Mouse (Mus musculus) lung, adult 2 months (tissue): ENCODE measurements around the gene Gk5. TPM values are rescaled to one million over a fixed set of nuclear protein-coding genes. Genes with fewer than 3 reads are reported as not detected.
A peak's percentile ranks its signal among the peaks of the same experiment; 100 is the strongest.

Source experiments
- DNase-seq: peaks from one replicate; pipeline ENCODE4 v3.0.0; 2022
- H3K4me1 ChIP-seq: fragments of 200-500 bp; 2 replicates; pipeline ENCODE4 v1.6.1; 2011; ENCODE audit warnings: low read length; ENCODE audit not compliant: control insufficient read depth, insufficient read depth
- H3K4me3 ChIP-seq: fragments of 200-500 bp; replicated peaks from 2 replicates; pipeline ENCODE3; 2011; ENCODE audit warnings: low read depth, mild to moderate bottlenecking, control low read depth, low read length; ENCODE audit errors: extremely low read depth
- CTCF ChIP-seq: fragments of 200-500 bp; IDR thresholded peaks from 2 replicates; pipeline ENCODE4 v1.5.1; 2011; ENCODE audit warnings: mild to moderate bottlenecking, low read length, control low read depth; ENCODE audit not compliant: insufficient read depth
- POLR2A ChIP-seq: fragments of 200-500 bp; IDR thresholded peaks from 2 replicates; pipeline ENCODE4 v1.6.1; 2011; ENCODE audit warnings: low read depth, mild to moderate bottlenecking, control low read depth, low read length, borderline replicate concordance; ENCODE audit errors: extremely low read depth
- WGBS: fragments of 180-500 bp; shearing (Covaris S2); methylation state at CpG from one replicate; pipeline ENCODE4 v1.1.7; 2018; 5-methylcytosine and 5-hydroxymethylcytosine counted together
- polyA plus RNA-seq: library from polyadenylated mRNA; depleted of rRNA; stranded (reverse); fragments of >200 nt; gene quantifications from 2 replicates; pipeline ENCODE4 v1.2.3, GENCODE M21; 2012

Gk5 gene
- polyA plus RNA-seq, 1 experiment, result 3.0 TPM

DNA sequence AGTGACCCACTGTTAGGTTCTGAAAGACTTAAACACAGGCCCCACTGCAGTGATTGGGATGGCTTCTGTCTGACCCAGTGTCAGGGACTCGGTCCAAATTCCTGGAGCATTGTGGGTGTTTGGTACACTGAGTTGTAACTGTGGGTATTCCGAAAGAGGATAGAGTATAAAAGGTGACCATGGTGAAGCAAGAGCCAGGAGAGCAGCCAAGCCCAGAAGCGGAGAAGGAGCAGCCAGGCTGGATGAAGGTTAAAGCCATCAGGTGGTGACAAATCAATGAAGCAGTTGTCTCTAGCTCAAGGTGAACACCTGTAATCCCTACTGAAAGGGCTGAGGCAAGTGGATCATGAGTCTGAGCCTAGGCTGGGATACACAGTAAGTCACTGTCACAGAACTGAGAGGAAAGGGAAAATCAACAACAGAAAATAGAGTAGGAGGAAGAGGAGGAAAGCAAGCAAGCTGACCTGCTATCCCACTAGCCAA is 6.2 kb upstream of the Gk5 start:
- WGBS, result 86% methylated on average over 3 of the region's 3 CpGs
- Histone ChIP-seq H3K4me1 (no peaks in the 10 kb centered on the region), H3K4me3 (no peak overlapping the region)
- TF ChIP-seq CTCF (no peak), POLR2A (no peak)
- DNase-seq, result no peak

DNA sequence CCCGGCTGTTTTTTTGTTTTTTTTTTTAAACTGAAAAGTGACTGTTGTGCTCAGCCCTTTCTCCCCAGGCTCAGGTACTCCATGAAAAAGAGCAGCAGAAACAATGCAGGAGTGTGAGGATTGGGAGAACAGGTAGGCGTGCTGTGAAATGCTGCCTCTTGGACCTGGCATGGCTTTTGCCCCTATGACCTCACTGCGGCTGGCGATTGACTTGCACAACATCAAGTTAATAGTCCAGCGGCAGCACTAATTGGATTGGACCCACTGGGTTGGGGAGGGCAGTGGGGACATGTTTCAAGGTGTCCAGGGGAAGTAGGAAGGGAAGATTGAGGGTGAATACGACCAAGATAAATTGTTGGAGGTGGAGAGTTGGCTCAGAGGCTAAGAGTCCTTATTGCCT is 2.4 kb upstream of the Gk5 start:
- Histone ChIP-seq H3K4me1 (no peaks in the 10 kb centered on the region), H3K4me3 (no peak overlapping the region)
- WGBS, result 86% methylated on average over 6 of the region's 6 CpGs
- TF ChIP-seq CTCF, result no peak
- TF ChIP-seq POLR2A, result no peak
- no peak for DNase-seq

DNA sequence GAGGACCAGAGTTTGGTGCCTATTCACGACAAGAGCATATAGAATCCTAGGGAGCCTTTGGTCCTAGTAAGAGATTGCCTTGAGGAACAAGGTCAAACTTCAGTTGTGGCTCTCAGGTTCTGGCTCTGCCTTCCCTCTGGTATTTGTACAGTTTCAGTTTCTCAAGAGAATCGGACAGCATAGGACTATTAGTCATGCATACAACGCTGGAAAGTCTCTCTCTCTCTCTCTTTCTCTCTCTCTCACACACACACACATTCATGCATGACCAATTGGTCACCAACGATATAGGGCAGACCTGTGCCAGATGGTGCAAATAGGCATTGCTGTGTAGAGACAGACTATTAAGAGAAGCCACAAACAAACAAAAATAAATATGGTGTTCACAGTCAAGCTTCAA is 946 bp upstream of the Gk5 start:
- WGBS, result 73% methylated on average over 4 of the region's 4 CpGs
- Histone ChIP-seq H3K4me1 (no peaks in the 10 kb centered on the region), H3K4me3 (no peak overlapping the region)
- no peak for DNase-seq
- TF ChIP-seq POLR2A (no peak), CTCF (no peak)

DNA sequence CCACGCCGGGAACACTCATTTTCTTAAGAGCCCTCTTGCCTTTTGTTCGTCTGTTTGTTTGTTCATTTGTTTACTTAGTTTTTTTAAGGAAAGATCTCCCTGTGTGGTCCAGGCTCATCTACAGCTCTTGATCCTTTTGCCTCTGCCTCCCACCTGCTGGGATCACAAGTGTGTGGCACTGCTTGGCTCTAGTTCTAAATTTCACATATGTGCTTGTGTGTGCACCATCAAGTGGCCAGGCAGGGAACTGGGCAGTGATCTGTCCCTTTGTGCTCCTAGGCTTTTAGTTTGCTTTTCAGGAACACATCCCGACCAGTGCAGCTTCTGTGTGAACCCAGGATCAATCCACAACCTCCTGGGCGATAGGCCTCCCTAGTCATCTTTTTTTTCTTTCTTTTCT is 8.8 kb downstream of the Gk5 start:
- TF ChIP-seq POLR2A (no peak), CTCF (no peak)
- WGBS, result 66% methylated on average over 5 of the region's 5 CpGs
- DNase-seq, result no peak
- Histone ChIP-seq H3K4me1 (no peaks in the 10 kb centered on the region), H3K4me3 (no peak overlapping the region)

DNA sequence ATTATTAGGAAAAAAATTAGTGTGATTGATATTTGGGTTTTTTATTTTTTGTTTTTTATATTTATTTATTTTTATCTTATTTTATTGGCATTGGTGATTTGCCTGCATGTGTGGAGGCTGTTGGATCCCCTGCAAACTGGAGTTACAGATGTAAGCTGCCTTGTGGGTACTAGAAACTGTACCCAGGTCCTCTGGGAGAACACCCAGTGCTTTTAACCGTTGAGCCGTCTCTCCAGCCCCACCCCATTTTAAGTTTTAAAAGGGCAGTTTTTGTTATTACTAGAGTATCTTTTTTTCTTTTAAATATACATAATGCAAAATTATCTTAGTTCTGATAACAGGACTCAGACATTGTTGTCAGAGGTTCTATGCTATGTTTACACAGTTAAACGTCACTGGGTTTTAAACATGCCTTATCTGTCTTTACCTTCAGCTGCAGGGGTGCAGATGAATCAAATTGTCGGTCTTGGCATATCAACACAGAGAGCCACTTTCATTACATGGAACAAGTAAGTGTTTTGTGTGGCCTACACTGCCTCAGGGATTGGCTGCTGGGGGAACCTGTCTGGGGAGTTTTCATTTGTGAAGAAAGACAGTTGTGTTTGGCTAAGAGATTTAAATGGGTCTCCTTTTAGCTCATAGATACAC is 13.9 kb downstream of the Gk5 start:
- Histone ChIP-seq H3K4me1 (peaks cover 2% of the 10 kb centered on the region), H3K4me3 (no peak overlapping the region)
- 40% methylated on average over 4 of the region's 4 CpGs for WGBS
- no peak for DNase-seq
- TF ChIP-seq POLR2A, result no peak

DNA sequence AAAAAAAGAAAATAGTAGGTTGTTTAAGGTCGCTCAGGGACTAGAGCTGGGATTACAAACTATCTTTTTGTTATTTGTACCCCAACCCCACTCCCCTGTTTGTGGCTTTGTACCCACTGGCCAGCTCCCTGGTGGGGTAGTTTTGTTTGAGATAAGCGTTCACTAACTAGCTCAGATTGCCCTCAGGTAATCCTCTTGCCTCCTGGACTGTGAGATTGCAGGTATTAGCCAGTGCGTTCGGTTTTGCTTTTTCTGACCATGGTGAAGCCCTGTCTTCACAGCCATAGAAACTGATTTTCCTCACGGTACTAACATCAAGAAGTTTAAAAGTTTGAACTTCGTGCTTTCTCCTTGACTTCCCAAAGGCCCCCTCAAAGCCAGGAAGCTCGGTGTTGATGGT is 15.3 kb downstream of the Gk5 start:
- Histone ChIP-seq H3K4me1 (peaks cover 2% of the 10 kb centered on the region), H3K4me3 (no peak overlapping the region)
- no peak for TF ChIP-seq CTCF
- no peak for TF ChIP-seq POLR2A
- WGBS, result 83% methylated on average over 7 of the region's 7 CpGs
- DNase-seq, result no peak

DNA sequence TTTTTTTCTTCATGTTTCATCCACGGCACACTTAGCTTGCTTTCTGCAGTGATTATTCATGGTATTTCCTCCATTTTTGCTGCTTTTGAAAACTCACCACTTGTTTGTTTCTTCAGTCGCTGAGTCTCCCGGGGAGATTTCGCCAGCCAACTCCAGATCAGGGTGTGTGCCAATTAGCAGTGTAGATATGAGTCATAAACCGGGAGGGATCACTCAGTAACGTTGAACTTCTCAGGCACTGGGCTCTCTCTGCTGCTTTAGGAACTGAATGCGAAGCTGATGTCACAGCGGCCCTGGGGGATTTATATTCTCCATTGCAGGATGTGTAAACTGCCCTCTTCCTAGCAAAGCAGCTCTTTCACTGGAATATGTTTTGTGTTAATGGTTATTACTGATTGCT is 15.8 kb downstream of the Gk5 start:
- DNase-seq, result peak; percentile 9
- 33% methylated on average over 8 of the region's 8 CpGs for WGBS
- Histone ChIP-seq H3K4me3 (no peak overlapping the region), H3K4me1 (peaks cover 2% of the 10 kb centered on the region)
- TF ChIP-seq CTCF, result no peak

DNA sequence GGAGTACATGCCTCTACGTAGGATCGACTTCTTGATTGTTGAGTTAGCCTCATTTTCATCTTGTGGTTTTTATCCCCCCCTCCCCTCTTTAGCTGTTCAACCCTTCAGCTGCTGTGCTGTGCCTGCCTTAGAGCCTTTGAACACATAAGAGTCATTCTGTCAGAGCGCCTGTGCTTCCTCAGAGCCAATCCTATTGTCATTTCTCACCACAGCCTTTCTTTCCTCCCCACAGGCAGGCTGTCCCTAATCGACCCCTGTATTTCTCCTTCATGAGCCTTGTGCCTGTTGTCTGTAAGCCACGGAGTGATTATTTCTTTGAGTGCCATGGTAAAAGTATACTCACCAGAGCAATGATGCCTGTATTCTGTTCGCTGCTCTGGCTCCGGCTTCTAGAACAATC is 16.3 kb downstream of the Gk5 start:
- no peak overlapping the region for H3K4me3 ChIP-seq
- DNase-seq, result no peak
- TF ChIP-seq CTCF (no peak), POLR2A (no peak)
- peaks cover 2% of the 10 kb centered on the region for H3K4me1 ChIP-seq
- 62% methylated on average over 7 of the region's 7 CpGs for WGBS

DNA sequence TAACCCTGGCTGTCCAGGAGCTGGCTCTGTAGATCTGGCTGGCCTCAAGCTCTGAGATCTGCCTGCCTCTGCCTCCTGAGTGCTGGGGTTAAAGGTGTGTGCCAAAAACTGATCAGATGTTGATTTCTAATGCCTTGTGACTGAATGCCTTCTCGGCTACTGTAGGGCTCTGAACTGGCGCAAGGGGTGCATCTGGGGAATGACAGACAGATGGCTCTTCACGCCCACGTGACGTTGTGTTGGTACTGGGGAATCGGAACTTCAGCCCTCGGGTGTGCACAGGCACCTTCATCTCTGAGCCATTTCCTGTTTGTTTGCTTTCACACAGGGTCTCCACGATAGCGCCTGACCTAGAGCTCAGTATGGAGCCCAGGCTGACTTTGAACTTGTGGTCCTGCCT is 19.8 kb downstream of the Gk5 start:
- Histone ChIP-seq H3K4me1 (peaks cover 2% of the 10 kb centered on the region), H3K4me3 (no peak overlapping the region)
- no peak for DNase-seq
- 89% methylated on average over 9 of the region's 9 CpGs for WGBS
- TF ChIP-seq POLR2A (no peak), CTCF (no peak)

DNA sequence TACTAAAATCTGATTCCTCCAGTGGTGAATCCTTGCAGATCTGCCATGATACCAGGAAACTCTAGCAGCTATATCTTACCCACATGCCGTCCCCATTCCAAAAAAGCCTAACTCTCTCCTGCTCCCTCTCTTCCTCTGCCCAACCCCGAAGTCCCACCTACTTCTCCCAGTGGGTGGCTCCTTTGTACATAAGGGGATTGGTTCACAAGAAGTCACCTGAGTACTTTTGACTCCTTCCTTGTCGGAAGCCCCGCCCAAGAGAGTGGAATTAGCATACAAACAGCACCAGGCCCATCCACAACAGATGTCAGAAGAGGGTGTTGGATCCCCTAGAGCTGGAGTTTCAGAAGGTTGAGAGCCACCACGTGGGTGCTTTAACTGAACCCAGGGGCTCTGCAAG is 20.7 kb downstream of the Gk5 start:
- Histone ChIP-seq H3K4me3 (no peak overlapping the region), H3K4me1 (peaks cover 2% of the 10 kb centered on the region; the same call in 1 of the 2 replicates)
- 50% methylated on average over 5 of the region's 5 CpGs for WGBS
- no peak for DNase-seq
- TF ChIP-seq CTCF (no peak), POLR2A (no peak)
